Mouse (Mus musculus): Measurements from ENCODE around the gene Slc16a7.

DNA sequence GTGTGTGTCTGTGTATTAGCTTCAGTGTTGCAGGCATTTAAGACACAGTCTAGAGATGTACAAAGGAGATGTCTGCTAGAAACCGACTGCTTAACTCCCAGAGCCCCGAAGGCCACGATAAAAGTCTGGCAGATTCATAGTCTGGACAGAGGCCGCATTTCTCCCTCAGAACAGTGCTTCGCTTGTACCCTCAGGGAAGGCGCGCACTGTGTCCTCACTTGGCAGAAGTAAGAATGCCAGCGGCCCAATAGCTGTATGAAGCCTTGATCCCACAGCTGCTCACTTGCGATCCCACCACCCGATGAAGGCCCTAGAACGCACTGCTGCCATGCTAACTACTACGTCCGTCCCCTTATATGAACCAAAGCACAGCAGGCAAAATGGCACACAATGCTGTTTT lies 16.6 kb downstream of the Slc16a7 start:
- TF ChIP-seq POLR2A (IDR thresholded peaks at IDR 0.05; ENCODE audit: borderline replicate concordance, control insufficient read depth, low read depth, low read length) (no peak), CTCF (IDR thresholded peaks at IDR 0.05; ENCODE audit: control insufficient read depth, insufficient read depth, low read length) (no peak)
